Mouse (Mus musculus) cerebellum, adult 2 months (tissue): ENCODE results near the gene Tbc1d14. TPM values are rescaled to one million over a fixed set of nuclear protein-coding genes. Genes with fewer than 3 reads are reported as not detected.

Source experiments
- DNase-seq, 2 experiments: peaks; one replicate each; pipeline ENCODE4 v3.0.0; 2021
- H3K27ac ChIP-seq: fragments of 200-500 bp; 2 replicates; pipeline ENCODE4 v1.5.1; 2012; ENCODE audit warnings: low read length, control low read depth, inconsistent platforms; ENCODE audit not compliant: insufficient read depth
- H3K27me3 ChIP-seq: fragments of 200-500 bp; 2 replicates; pipeline ENCODE4 v1.6.1; 2012; ENCODE audit warnings: inconsistent platforms, mild to moderate bottlenecking, low read length, moderate library complexity; ENCODE audit not compliant: control insufficient read depth, insufficient read depth
- H3K4me1 ChIP-seq: fragments of 200-500 bp; 2 replicates; pipeline ENCODE4 v1.6.1; 2011; ENCODE audit warnings: low read length; ENCODE audit not compliant: control insufficient read depth, insufficient read depth
- H3K4me3 ChIP-seq: fragments of 200-500 bp; replicated peaks from 2 replicates; pipeline ENCODE3; 2011; ENCODE audit warnings: mild to moderate bottlenecking, low read depth, low read length, control low read depth; ENCODE audit not compliant: insufficient read depth
- CTCF ChIP-seq: fragments of 200-500 bp; IDR thresholded peaks from 2 replicates; pipeline ENCODE4 v1.5.1; 2011; ENCODE audit warnings: low read depth, mild to moderate bottlenecking, control low read depth, low read length, moderate library complexity, borderline replicate concordance; ENCODE audit not compliant: insufficient read depth
- POLR2A ChIP-seq: fragments of 200-500 bp; IDR thresholded peaks from 2 replicates; pipeline ENCODE4 v1.6.1; 2011; ENCODE audit warnings: low read length, control low read depth, borderline replicate concordance; ENCODE audit not compliant: insufficient read depth
- WGBS: fragments of 180-500 bp; shearing (Covaris S2); methylation state at CpG from one replicate; pipeline ENCODE4 v1.1.7; 2018; 5-methylcytosine and 5-hydroxymethylcytosine counted together
- polyA plus RNA-seq: library from polyadenylated mRNA; depleted of rRNA; stranded (reverse); fragments of >200 nt; gene quantifications from 2 replicates; pipeline ENCODE4 v1.2.3, GENCODE M21; 2012

Tbc1d14 gene
- polyA plus RNA-seq, 1 experiment, result 55.1 TPM

DNA sequence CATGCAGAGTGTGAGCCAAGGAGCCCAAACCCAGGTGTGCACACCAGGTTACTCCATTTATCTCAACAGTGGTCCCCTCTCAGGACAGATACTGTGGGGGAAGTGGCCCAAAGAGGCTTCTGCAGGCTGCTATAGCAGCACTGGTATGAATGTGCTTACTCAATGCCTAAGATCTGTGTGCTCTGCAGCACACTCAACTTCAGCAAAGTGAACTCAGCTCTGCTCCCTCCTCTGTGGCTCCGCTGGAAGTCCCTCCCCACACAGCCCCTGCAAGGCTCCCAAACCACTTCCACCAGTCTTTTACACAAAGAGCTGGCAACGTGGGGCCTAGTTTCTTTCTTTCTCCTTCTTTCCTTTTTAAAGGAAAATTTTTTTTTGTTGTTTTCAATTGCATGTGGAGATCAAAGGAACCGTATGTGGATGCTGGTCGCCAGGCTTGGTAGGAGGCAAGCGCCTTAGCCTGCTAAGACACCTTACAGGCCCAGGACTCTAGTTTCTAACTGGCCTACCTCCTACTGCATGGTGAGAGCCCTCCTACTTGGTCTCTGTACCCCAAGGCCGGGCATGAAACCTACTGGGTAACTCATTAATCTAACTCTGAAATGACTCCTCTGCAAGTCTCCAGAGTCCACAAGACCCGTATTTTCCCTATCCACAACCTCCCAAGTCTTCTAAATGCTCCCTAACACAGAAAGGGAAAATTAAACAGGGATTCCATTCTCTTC, 35.3 kb downstream of the Tbc1d14 start:
- no peak overlapping the region for H3K4me3 ChIP-seq
- peaks cover 2% of the 10 kb centered on the region; the same call in 1 of the 2 replicates for H3K4me1 ChIP-seq
- no peak overlapping the region for H3K27ac ChIP-seq
- DNase-seq, result no peak
- no peaks in the 10 kb centered on the region for H3K27me3 ChIP-seq
- 75% methylated on average over 7 of the region's 7 CpGs for WGBS
- TF ChIP-seq CTCF (no peak), POLR2A (no peak)

DNA sequence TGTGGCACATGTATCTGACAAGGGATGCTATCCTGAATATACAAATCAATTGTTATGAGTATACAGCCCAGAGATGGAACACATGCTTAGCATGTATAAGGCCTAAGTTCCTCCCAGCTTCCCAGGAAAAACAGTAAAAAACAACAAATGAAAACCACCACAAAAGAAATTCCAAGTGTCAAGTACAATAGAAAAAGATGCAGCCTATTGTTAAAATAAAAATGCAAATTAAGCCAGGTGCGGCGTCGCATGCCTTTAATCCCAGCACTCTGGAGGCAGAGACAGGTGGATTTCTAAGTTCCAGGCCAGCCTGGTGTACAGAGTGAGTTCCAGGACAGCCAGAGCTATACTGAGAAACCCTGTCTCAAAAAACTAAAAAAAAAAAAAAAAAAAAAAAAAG, 36.2 kb downstream of the Tbc1d14 start:
- no peaks in the 10 kb centered on the region for H3K27me3 ChIP-seq
- H3K4me3 ChIP-seq, result no peak overlapping the region
- DNase-seq, result no peak
- H3K4me1 ChIP-seq, result peaks cover 3% of the 10 kb centered on the region; the same call in 1 of the 2 replicates
- H3K27ac ChIP-seq, result no peak overlapping the region
- TF ChIP-seq CTCF (no peak), POLR2A (no peak)
- WGBS, result 90% methylated on average over 3 of the region's 3 CpGs

GRCm38 (mm10) chr5:36556289-36556688, 36.8 kb downstream of the Tbc1d14 start:
- Histone ChIP-seq H3K4me1 (peaks cover 3% of the 10 kb centered on the region; the same call in 1 of the 2 replicates), H3K27me3 (no peaks in the 10 kb centered on the region), H3K27ac (no peak overlapping the region), H3K4me3 (no peak overlapping the region)
- DNase-seq, result no peak
- TF ChIP-seq POLR2A (no peak), CTCF (no peak)
- WGBS, result 72% methylated on average over 4 of the region's 4 CpGs

DNA sequence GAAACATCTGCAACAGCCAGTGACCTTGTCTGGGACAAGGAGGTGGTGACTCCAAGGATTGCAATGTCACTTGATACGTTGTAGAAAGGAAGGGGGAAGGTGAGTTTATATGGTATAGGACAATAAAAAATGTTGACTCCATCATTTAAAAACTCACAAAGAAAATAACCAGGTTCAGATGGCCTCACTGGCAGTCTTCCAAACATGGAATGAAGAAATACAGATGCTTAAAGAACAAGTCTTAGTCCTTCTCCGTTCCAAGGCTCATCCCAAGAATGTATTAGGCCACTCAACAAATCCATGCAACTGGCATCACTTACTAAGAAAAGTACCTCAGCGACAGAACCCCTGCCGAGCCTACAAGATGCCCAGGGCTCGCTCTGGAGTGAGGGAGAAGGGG, 38.6 kb downstream of the Tbc1d14 start:
- H3K27me3 ChIP-seq, result no peaks in the 10 kb centered on the region
- peaks cover 3% of the 10 kb centered on the region; the same call in 1 of the 2 replicates for H3K4me1 ChIP-seq
- TF ChIP-seq POLR2A (no peak), CTCF (no peak)
- 65% methylated on average over 5 of the region's 5 CpGs for WGBS
- H3K4me3 ChIP-seq, result no peak overlapping the region
- DNase-seq, result no peak
- no peak overlapping the region for H3K27ac ChIP-seq

DNA sequence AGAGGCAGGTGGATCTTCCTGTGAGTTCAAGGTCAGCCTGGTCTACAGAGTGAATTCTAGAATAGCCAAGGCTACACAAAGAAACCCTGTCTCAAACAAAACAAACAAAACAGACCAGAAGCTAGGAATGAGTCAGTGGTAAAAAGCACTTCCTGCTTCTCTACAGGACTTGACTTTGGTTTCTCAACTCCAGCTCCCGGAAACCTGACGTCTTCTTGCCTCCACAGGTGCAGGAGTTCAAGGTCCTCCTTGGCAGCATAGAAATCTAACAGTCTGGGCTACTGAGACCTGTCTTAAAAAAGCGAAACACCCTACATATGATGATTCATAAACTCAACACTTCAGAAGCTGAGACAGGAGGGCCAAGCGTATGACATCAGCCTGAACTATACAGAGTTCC, 39.2 kb downstream of the Tbc1d14 start:
- no peak for DNase-seq
- no peak overlapping the region for H3K4me3 ChIP-seq
- H3K4me1 ChIP-seq, result peaks cover 3% of the 10 kb centered on the region; the same call in 1 of the 2 replicates
- no peak overlapping the region for H3K27ac ChIP-seq
- H3K27me3 ChIP-seq, result no peaks in the 10 kb centered on the region
- WGBS, result 93% methylated on average over 4 of the region's 4 CpGs
- no peak for TF ChIP-seq CTCF
- no peak for TF ChIP-seq POLR2A

DNA sequence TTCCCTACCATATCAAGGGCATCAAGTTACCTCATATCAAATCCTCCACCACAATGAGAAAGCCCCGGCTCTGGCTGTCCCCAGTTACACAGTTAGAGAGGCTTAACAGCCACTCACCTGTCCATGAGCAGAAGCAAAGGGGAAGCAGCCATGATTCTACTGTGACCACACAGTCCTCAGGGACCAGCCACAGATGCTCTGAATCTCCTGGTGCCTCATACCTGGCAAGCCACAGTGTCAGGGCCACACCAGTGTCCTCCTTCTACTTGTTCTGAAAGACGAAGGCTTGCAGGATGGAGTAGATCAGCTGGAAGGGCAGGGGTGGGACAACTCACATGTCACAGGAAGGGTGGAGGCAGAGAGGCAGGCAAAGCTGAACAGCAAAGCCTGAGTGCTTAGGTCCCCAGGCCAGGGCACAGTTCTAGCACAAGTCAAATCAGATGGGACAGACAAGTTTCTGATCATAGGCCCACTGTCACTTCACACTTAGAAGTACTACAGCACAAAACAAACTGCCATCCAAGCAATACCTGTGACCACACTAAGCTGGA, 39.9 kb downstream of the Tbc1d14 start:
- no peak for DNase-seq
- Histone ChIP-seq H3K27me3 (no peaks in the 10 kb centered on the region), H3K4me3 (no peak overlapping the region), H3K27ac (no peak overlapping the region), H3K4me1 (peaks cover 3% of the 10 kb centered on the region; the same call in 1 of the 2 replicates)
- TF ChIP-seq CTCF (no peak), POLR2A (no peak)
- 87% methylated on average over 2 of the region's 2 CpGs for WGBS

DNA sequence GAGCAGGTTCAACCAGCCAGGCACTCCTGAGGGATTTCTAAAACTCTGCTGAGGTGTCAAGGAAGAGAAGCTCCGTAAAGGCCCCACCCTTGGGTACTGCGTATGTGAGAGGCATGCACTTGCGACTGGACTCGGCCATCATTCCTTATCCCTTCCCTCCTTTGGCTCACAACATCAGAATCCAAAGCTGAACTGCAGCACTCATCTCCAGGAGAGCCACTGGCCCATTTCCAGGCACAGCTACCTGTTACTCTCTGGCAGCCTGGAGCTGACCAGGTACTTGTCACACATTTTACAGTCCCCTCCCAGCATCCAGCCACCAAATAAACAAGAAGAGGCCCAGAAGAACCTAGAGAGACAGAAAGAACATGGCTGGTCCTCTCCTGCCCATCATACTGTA, 40.7 kb downstream of the Tbc1d14 start:
- H3K27me3 ChIP-seq, result no peaks in the 10 kb centered on the region
- peaks cover 3% of the 10 kb centered on the region; the same call in 1 of the 2 replicates for H3K4me1 ChIP-seq
- TF ChIP-seq POLR2A (no peak), CTCF (no peak)
- no peak for DNase-seq
- WGBS, result 73% methylated on average over 4 of the region's 4 CpGs
- H3K27ac ChIP-seq, result no peak overlapping the region
- H3K4me3 ChIP-seq, result no peak overlapping the region

GRCm38 (mm10) chr5:36549243-36549642, 43.8 kb downstream of the Tbc1d14 start:
- 69% methylated on average over 6 of the region's 6 CpGs for WGBS
- TF ChIP-seq POLR2A (no peak), CTCF (no peak)
- H3K27ac ChIP-seq, result no peak overlapping the region

More at GRCm38 (mm10) chr5:36549243-36549642, 43.8 kb downstream of the Tbc1d14 start:
- no peak overlapping the region for H3K4me3 ChIP-seq
- DNase-seq, result no peak
- H3K27me3 ChIP-seq, result no peaks in the 10 kb centered on the region
- H3K4me1 ChIP-seq, result peaks cover 5% of the 10 kb centered on the region; the same call in 1 of the 2 replicates
